Mouse (Mus musculus) midbrain, embryonic 15.5 days (tissue): ENCODE measurements around the gene Ak4. TPM values are rescaled to one million over a fixed set of nuclear protein-coding genes. Genes with fewer than 3 reads are reported as not detected.

ENCODE experiments used
- ATAC-seq: fragments of 200-750 bp; cut with Nextera tagmentation; replicated peaks from 2 replicates; pipeline ENCODE4 v1.8.0; 2017; ENCODE audit warnings: moderate TSS enrichment
- H3K27ac ChIP-seq: fragments of 300-500 bp; sonication (generic); 2 replicates; pipeline ENCODE4 v1.5.1; 2015; ENCODE audit warnings: mild to moderate bottlenecking, inconsistent platforms
- H3K27me3 ChIP-seq: fragments of 300-500 bp; sonication (generic); replicated peaks from 2 replicates; pipeline ENCODE4 v1.6.1; 2015; ENCODE audit warnings: inconsistent platforms
- H3K36me3 ChIP-seq: fragments of 300-500 bp; sonication (generic); replicated peaks from 2 replicates; pipeline ENCODE4 v1.6.1; 2015; ENCODE audit warnings: inconsistent platforms
- H3K4me1 ChIP-seq: fragments of 300-500 bp; sonication (generic); 2 replicates; pipeline ENCODE4 v1.6.1; 2015; ENCODE audit warnings: inconsistent platforms
- H3K4me2 ChIP-seq: fragments of 300-500 bp; sonication (generic); 2 replicates; pipeline ENCODE4 v1.6.1; 2015; ENCODE audit warnings: inconsistent platforms, mild to moderate bottlenecking, moderate library complexity
- H3K4me3 ChIP-seq: fragments of 300-500 bp; sonication (generic); 2 replicates; pipeline ENCODE4 v1.5.1; 2015; ENCODE audit warnings: mild to moderate bottlenecking, inconsistent platforms
- H3K9ac ChIP-seq: fragments of 300-500 bp; sonication (generic); 2 replicates; pipeline ENCODE4 v1.6.1; 2015; ENCODE audit warnings: mild to moderate bottlenecking, inconsistent platforms
- H3K9me3 ChIP-seq: fragments of 300-500 bp; sonication (generic); 2 replicates; pipeline ENCODE4 v1.6.1; 2016; ENCODE audit warnings: inconsistent platforms
- WGBS: fragments of 180-500 bp; shearing (Covaris S2); methylation state at CpG from one replicate; pipeline ENCODE4 v1.1.7; 2015; ENCODE audit warnings: mixed read lengths; 5-methylcytosine and 5-hydroxymethylcytosine counted together
- polyA plus RNA-seq: library from polyadenylated mRNA; unstranded; fragments of >200 nt; fragmentation: Nextera tagmentation; extraction: Ambion mirVana; gene quantifications from 2 replicates; pipeline ENCODE4 v1.2.1, GENCODE M21; 2015

The Ak4 gene
- polyA plus RNA-seq, 1 experiment from 2014 or later, result 8.1 TPM

- H3K4me3 ChIP-seq, result no peak overlapping the region
- 87% methylated on average over 8 of the region's 8 CpGs for WGBS
- no peaks in the 10 kb centered on the region for H3K36me3 ChIP-seq
- ATAC-seq, result no peak
- no peak overlapping the region for H3K27ac ChIP-seq
- no peaks in the 10 kb centered on the region for H3K27me3 ChIP-seq
- no peaks in the 10 kb centered on the region for H3K4me1 ChIP-seq
- H3K9ac ChIP-seq, result no peak overlapping the region
- H3K9me3 ChIP-seq, result no peaks in the 10 kb centered on the region
- no peak overlapping the region for H3K4me2 ChIP-seq
These were observed 24.0 kb upstream of the Ak4 start for GRCm38 (mm10) chr4:101395021-101395533.

- Histone ChIP-seq H3K9ac (no peak overlapping the region), H3K4me3 (no peak overlapping the region), H3K4me2 (no peak overlapping the region), H3K9me3 (no peaks in the 10 kb centered on the region), H3K4me1 (no peaks in the 10 kb centered on the region), H3K36me3 (no peaks in the 10 kb centered on the region), H3K27me3 (no peaks in the 10 kb centered on the region), H3K27ac (no peak overlapping the region)
- 83% methylated on average over 4 of the region's 4 CpGs for WGBS
- no peak for ATAC-seq
These were observed 19.0 kb upstream of the Ak4 start for GRCm38 (mm10) chr4:101400025-101400594.

GRCm38 (mm10) chr4:101401945-101402344, 17.1 kb upstream of the Ak4 start:
- Histone ChIP-seq H3K4me3 (no peak overlapping the region), H3K4me1 (no peaks in the 10 kb centered on the region), H3K4me2 (no peak overlapping the region), H3K27me3 (no peaks in the 10 kb centered on the region), H3K27ac (no peak overlapping the region), H3K9ac (no peak overlapping the region), H3K36me3 (no peaks in the 10 kb centered on the region), H3K9me3 (no peaks in the 10 kb centered on the region)
- WGBS, result 78% methylated on average over 1 of the region's 1 CpGs
- no peak for ATAC-seq

GRCm38 (mm10) chr4:101404863-101405262, 14.2 kb upstream of the Ak4 start:
- WGBS, result 79% methylated on average over 3 of the region's 3 CpGs
- Histone ChIP-seq H3K27ac (no peak overlapping the region), H3K4me2 (no peak overlapping the region), H3K27me3 (no peaks in the 10 kb centered on the region), H3K9me3 (no peaks in the 10 kb centered on the region), H3K4me3 (no peak overlapping the region), H3K9ac (no peak overlapping the region), H3K36me3 (no peaks in the 10 kb centered on the region), H3K4me1 (no peaks in the 10 kb centered on the region)
- no peak for ATAC-seq

- Histone ChIP-seq H3K4me2 (no peak overlapping the region), H3K9me3 (no peaks in the 10 kb centered on the region), H3K27ac (no peak overlapping the region), H3K4me1 (no peaks in the 10 kb centered on the region), H3K36me3 (no peaks in the 10 kb centered on the region), H3K27me3 (no peaks in the 10 kb centered on the region), H3K4me3 (no peak overlapping the region), H3K9ac (no peak overlapping the region)
- no peak for ATAC-seq
- 93% methylated on average over 4 of the region's 4 CpGs for WGBS
These were observed 12.5 kb upstream of the Ak4 start for GRCm38 (mm10) chr4:101406411-101407196.

GRCm38 (mm10) chr4:101416966-101417365, 2.1 kb upstream of the Ak4 start:
- peaks cover 9% of the 10 kb centered on the region for H3K27me3 ChIP-seq
- no peaks in the 10 kb centered on the region for H3K36me3 ChIP-seq
- H3K4me3 ChIP-seq, result no peak overlapping the region
- H3K4me2 ChIP-seq, result no peak overlapping the region
- no peak for ATAC-seq
- peaks cover 7% of the 10 kb centered on the region; the same call in 1 of the 2 replicates for H3K4me1 ChIP-seq
- WGBS, result 86% methylated on average over 11 of the region's 11 CpGs
- no peak overlapping the region for H3K27ac ChIP-seq
- H3K9ac ChIP-seq, result no peak overlapping the region
- no peaks in the 10 kb centered on the region for H3K9me3 ChIP-seq

GRCm38 (mm10) chr4:101419911-101420880, 1.1 kb downstream of the Ak4 start:
- H3K27ac ChIP-seq, result peak overlapping the region; percentile 48; the same call in 1 of the 2 replicates

GRCm38 (mm10) chr4:101422996-101423395, 3.9 kb downstream of the Ak4 start:
- Histone ChIP-seq H3K9me3 (no peaks in the 10 kb centered on the region), H3K4me3 (no peak overlapping the region), H3K9ac (no peak overlapping the region), H3K27me3 (peaks cover 9% of the 10 kb centered on the region), H3K4me2 (no peak overlapping the region), H3K27ac (no peak overlapping the region), H3K4me1 (peaks cover 7% of the 10 kb centered on the region; the same call in 1 of the 2 replicates), H3K36me3 (no peaks in the 10 kb centered on the region)
- no peak for ATAC-seq
- whole genome bisulfite sequencing, result 80% methylated on average over 10 of the region's 10 CpGs

More at GRCm38 (mm10) chr4:101419911-101420880, 1.1 kb downstream of the Ak4 start:
- Histone ChIP-seq H3K36me3 (no peaks in the 10 kb centered on the region), H3K27me3 (peaks cover 9% of the 10 kb centered on the region), H3K9me3 (no peaks in the 10 kb centered on the region), H3K4me3 (peak overlapping the region; percentile 59), H3K4me2 (peak overlapping the region; percentile 100), H3K9ac (peak overlapping the region; percentile 64), H3K4me1 (peaks cover 7% of the 10 kb centered on the region; the same call in 1 of the 2 replicates)
- peak; percentile 83 for ATAC-seq
- under 1% methylated on average over 90 of the region's 90 CpGs for WGBS

GRCm38 (mm10) chr4:101423571-101423970, 4.5 kb downstream of the Ak4 start:
- H3K9me3 ChIP-seq, result no peaks in the 10 kb centered on the region
- H3K4me3 ChIP-seq, result no peak overlapping the region
- H3K4me2 ChIP-seq, result no peak overlapping the region
- no peaks in the 10 kb centered on the region for H3K36me3 ChIP-seq
- no peak overlapping the region for H3K9ac ChIP-seq
- peaks cover 9% of the 10 kb centered on the region for H3K27me3 ChIP-seq
- peaks cover 7% of the 10 kb centered on the region; the same call in 1 of the 2 replicates for H3K4me1 ChIP-seq
- 90% methylated on average over 5 of the region's 5 CpGs for WGBS
- no peak for ATAC-seq
- no peak overlapping the region for H3K27ac ChIP-seq

GRCm38 (mm10) chr4:101424495-101424894, 5.4 kb downstream of the Ak4 start:
- H3K9me3 ChIP-seq, result no peaks in the 10 kb centered on the region
- no peak overlapping the region for H3K4me3 ChIP-seq
- no peak overlapping the region for H3K27ac ChIP-seq
- no peak overlapping the region for H3K4me2 ChIP-seq
- ATAC-seq, result no peak
- H3K9ac ChIP-seq, result no peak overlapping the region
- peaks cover 7% of the 10 kb centered on the region; the same call in 1 of the 2 replicates for H3K4me1 ChIP-seq
- WGBS, result 69% methylated on average over 3 of the region's 3 CpGs
- H3K27me3 ChIP-seq, result peaks cover 9% of the 10 kb centered on the region
- no peaks in the 10 kb centered on the region for H3K36me3 ChIP-seq

- no peaks in the 10 kb centered on the region for H3K36me3 ChIP-seq
- no peaks in the 10 kb centered on the region for H3K9me3 ChIP-seq
- no peak overlapping the region for H3K4me3 ChIP-seq
- WGBS, result 80% methylated on average over 5 of the region's 5 CpGs
- H3K27me3 ChIP-seq, result peaks cover 8% of the 10 kb centered on the region
- H3K4me2 ChIP-seq, result no peak overlapping the region
- H3K9ac ChIP-seq, result no peak overlapping the region
- no peak for ATAC-seq
- H3K27ac ChIP-seq, result no peak overlapping the region
- peaks cover 7% of the 10 kb centered on the region; the same call in 1 of the 2 replicates for H3K4me1 ChIP-seq
These were observed 6.0 kb downstream of the Ak4 start for GRCm38 (mm10) chr4:101425119-101425518.

GRCm38 (mm10) chr4:101425666-101426065, 6.6 kb downstream of the Ak4 start:
- WGBS, result 87% methylated on average over 3 of the region's 3 CpGs
- H3K27ac ChIP-seq, result no peak overlapping the region
- H3K4me3 ChIP-seq, result no peak overlapping the region
- H3K9ac ChIP-seq, result no peak overlapping the region
- no peaks in the 10 kb centered on the region for H3K36me3 ChIP-seq
- peaks cover 2% of the 10 kb centered on the region; the same call in 1 of the 2 replicates for H3K4me1 ChIP-seq
- ATAC-seq, result no peak
- H3K9me3 ChIP-seq, result no peaks in the 10 kb centered on the region
- no peak overlapping the region for H3K4me2 ChIP-seq
- H3K27me3 ChIP-seq, result peaks cover 3% of the 10 kb centered on the region; the same call in 1 of the 2 replicates
